ENCODE assay signal across 8 mouse cellular contexts in the genomic region with DNA sequence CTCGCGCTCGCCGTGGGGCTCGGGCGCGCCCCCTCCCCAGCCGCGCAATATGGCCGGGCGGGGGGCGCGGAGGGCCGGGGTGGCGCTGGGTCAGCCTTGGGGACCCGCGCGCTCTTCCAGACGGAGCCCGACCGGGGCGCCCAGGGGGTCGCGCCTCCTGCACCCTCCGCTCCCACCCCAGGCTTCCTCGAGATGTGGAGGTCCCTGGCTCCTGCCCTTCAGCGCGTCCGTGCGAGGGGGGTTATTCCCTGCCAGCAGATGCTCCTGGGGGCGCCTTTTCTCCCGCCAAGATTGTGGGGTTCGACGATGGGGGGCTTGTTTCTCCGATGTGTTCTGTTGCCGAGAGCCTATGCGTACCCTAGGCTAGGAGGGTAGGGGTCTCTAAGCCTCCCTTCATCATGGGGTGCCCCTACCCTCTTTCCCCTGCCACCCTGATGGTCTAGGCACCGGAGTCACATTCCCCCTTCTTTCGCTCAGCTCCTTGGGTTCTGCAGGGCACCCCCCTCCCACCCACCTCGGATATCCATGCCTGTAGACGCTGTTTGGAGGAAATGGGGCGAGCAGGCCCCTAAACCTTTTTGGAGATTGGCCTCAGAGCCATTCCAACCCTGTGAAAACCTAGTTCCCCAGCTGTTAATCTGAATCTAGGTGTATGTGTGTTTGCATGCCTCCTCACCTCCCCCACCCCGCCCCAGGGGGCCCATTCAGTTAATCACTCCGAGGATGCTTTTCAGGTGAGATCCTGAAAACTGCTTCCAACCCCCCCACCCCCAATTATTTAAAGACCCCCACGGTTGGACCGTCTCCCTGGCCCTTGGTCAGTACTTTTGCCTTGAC. TPM values are rescaled to one million over a fixed set of nuclear protein-coding genes. Genes with fewer than 3 reads are reported as not detected.
A peak's percentile ranks its signal among the peaks of the same experiment; 100 is the strongest.
DNase-seq lines count a peak whose midpoint lies in the region; ATAC-seq lines count a peak whose summit lies in the region.

No protein-coding gene starts in this region.

- H3K27ac ChIP-seq in forebrain, embryonic 14.5 days (ENCODE audit: low read depth, low read length): peak overlapping the region; percentile 85
- H3K27ac ChIP-seq in neural tube, embryonic 12.5 days: peak overlapping the region; percentile 68; the same call in 1 of the 2 replicates

- H3K4me3 ChIP-seq in forebrain, embryonic 14.5 days (ENCODE audit: low read depth, low read length): peak overlapping the region; percentile 90
- H3K4me3 ChIP-seq in neural tube, embryonic 12.5 days: peak overlapping the region; percentile 87

- peak; percentile 18 for DNase-seq in gastrocnemius, postnatal 14 days
- no peak for DNase-seq in gastrocnemius, postnatal 25 days
- peak; percentile 20 for DNase-seq in R1 (ENCODE audit: low read depth, low spot score)
- DNase-seq in forebrain, embryonic 14.5 days (ENCODE audit: low spot score): no peak
- peak; percentile 41 to 58 for DNase-seq in kidney, postnatal 4 days
- no peak for DNase-seq in right cerebral cortex, postnatal 10 days (ENCODE audit: low spot score in 2 of 2)
- DNase-seq in layer of hippocampus, adult 9-11 months: no peak

- no peaks in the 10 kb centered on the region; the same call in 1 of the 2 replicates for H3K27me3 ChIP-seq in forebrain, embryonic 14.5 days (replicated peaks; ENCODE audit: control insufficient read depth, insufficient read depth, low read length)
- no peaks in the 10 kb centered on the region for H3K27me3 ChIP-seq in neural tube, embryonic 12.5 days (replicated peaks)

- H3K9me3 ChIP-seq in forebrain, embryonic 14.5 days (replicated peaks; ENCODE audit: control insufficient read depth, low read length): no peaks in the 10 kb centered on the region
- no peaks in the 10 kb centered on the region for H3K9me3 ChIP-seq in neural tube, embryonic 12.5 days

- intact Hi-C loops in gastrocnemius, postnatal 14 days (cut with DNase I; ENCODE audit: low total_unique reads): no loop called here

- peaks cover 24% of the 10 kb centered on the region for H3K4me1 ChIP-seq in forebrain, embryonic 14.5 days (ENCODE audit: control insufficient read depth, insufficient read depth, low read length)
- peaks cover 43% of the 10 kb centered on the region for H3K4me1 ChIP-seq in neural tube, embryonic 12.5 days

- ATAC-seq in forebrain, embryonic 14.5 days: peak; percentile 64
- ATAC-seq in neural tube, embryonic 12.5 days (ENCODE audit: low FRiP score, low read depth): peak; percentile 75

- H3K36me3 ChIP-seq in forebrain, embryonic 14.5 days (ENCODE audit: control insufficient read depth, insufficient read depth, low read length): no peaks in the 10 kb centered on the region
- H3K36me3 ChIP-seq in neural tube, embryonic 12.5 days: no peaks in the 10 kb centered on the region

- H3K4me2 ChIP-seq in forebrain, embryonic 14.5 days (ENCODE audit: low read length): peak overlapping the region; percentile 86
- H3K4me2 ChIP-seq in neural tube, embryonic 12.5 days (replicated peaks): peak overlapping the region; percentile 91

- under 1% methylated on average over 41 of the region's 46 CpGs for WGBS in forebrain, embryonic 14.5 days
- WGBS in neural tube, embryonic 12.5 days: under 1% methylated on average over 45 of the region's 46 CpGs

- H3K9ac ChIP-seq in forebrain, embryonic 14.5 days (ENCODE audit: low read length): peak overlapping the region; percentile 96
- H3K9ac ChIP-seq in neural tube, embryonic 12.5 days: peak overlapping the region; percentile 94

RNA-seq across cellular contexts. Expression of gene Acvr1b, which starts 0.6 kb away (rescaled TPM):
- 10 to 100 TPM; 21.8 to 29.9 TPM for total RNA-seq in gastrocnemius, postnatal 14 days (2021)
- total RNA-seq in gastrocnemius, postnatal 25 days (2021): 10 to 100 TPM; 23.0 to 34.4 TPM
- polyA plus RNA-seq in forebrain, embryonic 14.5 days (2014; fragmentation: Nextera tagmentation; extraction: Ambion mirVana): 24.7 and 33.5 TPM in 2 replicates
- 15.9 and 17.6 TPM in 2 replicates for polyA plus RNA-seq in neural tube, embryonic 12.5 days (2016; fragmentation: Nextera tagmentation; extraction: Ambion mirVana)

RNA-seq across cellular contexts. Expression of gene Acvrl1, which starts 46.2 kb away (rescaled TPM):
- total RNA-seq in gastrocnemius, postnatal 14 days (2021): 10 to 100 TPM; 12.9 to 15.0 TPM
- 10 to 100 TPM; 10.7 to 13.0 TPM for total RNA-seq in gastrocnemius, postnatal 25 days (2021)
- 4.1 and 4.2 TPM in 2 replicates for polyA plus RNA-seq in forebrain, embryonic 14.5 days (2014; fragmentation: Nextera tagmentation; extraction: Ambion mirVana)
- polyA plus RNA-seq in neural tube, embryonic 12.5 days (2016; fragmentation: Nextera tagmentation; extraction: Ambion mirVana): 8.3 and 10.2 TPM in 2 replicates

RNA-seq across cellular contexts. Expression of gene Grasp, which starts 49.5 kb away (rescaled TPM):
- total RNA-seq in gastrocnemius, postnatal 14 days (2021): 1 to 10 TPM; 8.3 to 9.4 TPM
- total RNA-seq in gastrocnemius, postnatal 25 days (2021): 1 to 10 TPM; 4.3 to 5.7 TPM
- 0.93 and 1.0 TPM in 2 replicates for polyA plus RNA-seq in forebrain, embryonic 14.5 days (2014; fragmentation: Nextera tagmentation; extraction: Ambion mirVana)
- 9.2 and 13.8 TPM in 2 replicates for polyA plus RNA-seq in neural tube, embryonic 12.5 days (2016; fragmentation: Nextera tagmentation; extraction: Ambion mirVana)

RNA-seq across cellular contexts. Expression of gene Ankrd33, which starts 59.0 kb away (rescaled TPM):
- not detected for total RNA-seq in gastrocnemius, postnatal 14 days (2021)
- not detected for total RNA-seq in gastrocnemius, postnatal 25 days (2021)
- not detected in 2 replicates for polyA plus RNA-seq in forebrain, embryonic 14.5 days (2014; fragmentation: Nextera tagmentation; extraction: Ambion mirVana)
- not detected in 2 replicates for polyA plus RNA-seq in neural tube, embryonic 12.5 days (2016; fragmentation: Nextera tagmentation; extraction: Ambion mirVana)

Comparison
In these comparisons a context has a peak if more than half of its experiments do, and no peak if none do; other contexts are left out.
1. DNase-seq: peak in gastrocnemius, postnatal 14 days (single experiment), R1 (single experiment) and kidney, postnatal 4 days (2 of 2); none in gastrocnemius, postnatal 25 days (single experiment), forebrain, embryonic 14.5 days (single experiment), right cerebral cortex, postnatal 10 days (0 of 2) and layer of hippocampus, adult 9-11 months (single experiment).